8 mouse cellular contexts compared by ENCODE assay signal in genomic region chr11:68982639-68983369, GRCm38 (mm10). TPM values are rescaled to one million over a fixed set of nuclear protein-coding genes. Genes with fewer than 3 reads are reported as not detected.
DNase-seq lines count a peak whose midpoint lies in the region; ATAC-seq and TF ChIP-seq lines count a peak whose summit lies in the region.

No protein-coding gene starts in this region.

- no peak overlapping the region for H3K27ac ChIP-seq in heart, adult 2 months
- H3K27ac ChIP-seq in kidney, postnatal 0 days = no peak overlapping the region
- H3K27ac ChIP-seq in liver, postnatal 0 days (ENCODE audit: low read depth) = no peak overlapping the region

- no peak for TF ChIP-seq POLR2A in heart, adult 2 months (IDR thresholded peaks at IDR 0.05; ENCODE audit: insufficient read depth, low read depth, low read length)

- peaks cover 3% of the 10 kb centered on the region for H3K4me1 ChIP-seq in heart, adult 2 months (ENCODE audit: control insufficient read depth, insufficient read depth, low read length)
- H3K4me1 ChIP-seq in kidney, postnatal 0 days (replicated peaks; ENCODE audit: insufficient read depth, low read length) = no peaks in the 10 kb centered on the region
- no peaks in the 10 kb centered on the region for H3K4me1 ChIP-seq in liver, postnatal 0 days (ENCODE audit: insufficient read depth)

- peak; percentile 86; the same call in 1 of the 2 replicates for TF ChIP-seq EP300 in heart, adult 2 months (IDR thresholded peaks at IDR 0.05; ENCODE audit: insufficient read depth, low read depth, low read length)
- no peak for TF ChIP-seq EP300 in liver, postnatal 0 days (IDR thresholded peaks at IDR 0.05; ENCODE audit: low read depth)

- intact Hi-C loops in heart, adult 2 months (cut with DNase I) = loop anchor here (1.0 to 2.0 kb wide), 2 partner anchors 16 to 77 kb away; no protein-coding TSS in a partner anchor

- peak; percentile 90 for TF ChIP-seq CTCF in heart, adult 2 months (IDR thresholded peaks at IDR 0.05)
- TF ChIP-seq CTCF in kidney, postnatal 0 days (IDR thresholded peaks at IDR 0.05; ENCODE audit: low read depth) = peak; percentile 96
- TF ChIP-seq CTCF in liver, postnatal 0 days (IDR thresholded peaks at IDR 0.05; ENCODE audit: low read depth) = peak; percentile 91

- no peaks in the 10 kb centered on the region for H3K79me2 ChIP-seq in heart, adult 2 months (replicated peaks; ENCODE audit: control insufficient read depth, insufficient read depth, low read length)

- no peaks in the 10 kb centered on the region for H3K9me3 ChIP-seq in kidney, postnatal 0 days (replicated peaks; ENCODE audit: low read length)
- no peaks in the 10 kb centered on the region for H3K9me3 ChIP-seq in liver, postnatal 0 days (ENCODE audit: low read length)

- ATAC-seq in kidney, postnatal 0 days (replicated peaks; ENCODE audit: low FRiP score, low read depth) = peak; percentile 36; the same call in 1 of the 2 replicates
- ATAC-seq in liver, postnatal 0 days = peak; percentile 62; the same call in 1 of the 2 replicates

- no peaks in the 10 kb centered on the region for H3K27me3 ChIP-seq in heart, adult 2 months (ENCODE audit: control insufficient read depth, insufficient read depth, low read length)
- H3K27me3 ChIP-seq in kidney, postnatal 0 days (ENCODE audit: insufficient read depth, low read length) = no peaks in the 10 kb centered on the region
- no peaks in the 10 kb centered on the region for H3K27me3 ChIP-seq in liver, postnatal 0 days (ENCODE audit: insufficient read depth, low read length)

- WGBS in heart, adult 2 months = 28% methylated on average over 4 of the region's 4 CpGs
- 31% methylated on average over 4 of the region's 4 CpGs for WGBS in kidney, postnatal 0 days
- 25% methylated on average over 4 of the region's 4 CpGs for WGBS in liver, postnatal 0 days (ENCODE audit: insufficient replicate concordance)

- H3K4me2 ChIP-seq in kidney, postnatal 0 days (ENCODE audit: low read length) = no peak overlapping the region
- no peak overlapping the region for H3K4me2 ChIP-seq in liver, postnatal 0 days (ENCODE audit: low read depth, low read length)

- peak; percentile 79 to 80 for DNase-seq in B cell, adult 2 months
- peak; percentile 80 for DNase-seq in adipocyte (ENCODE audit: low spot score)
- DNase-seq in embryo, embryonic 10.5 days (ENCODE audit: low spot score) = peak; percentile 88
- DNase-seq in heart, adult 2 months = peak; percentile 71 to 84
- peak; percentile 90 for DNase-seq in kidney, postnatal 0 days (ENCODE audit: low spot score)
- DNase-seq in liver, postnatal 0 days = peak; percentile 82
- DNase-seq in ovary, postnatal 14 days (ENCODE audit: low spot score) = peak; percentile 77
- peak; percentile 79 for DNase-seq in thymus, postnatal 25 days

- no peaks in the 10 kb centered on the region for H3K36me3 ChIP-seq in heart, adult 2 months (ENCODE audit: control insufficient read depth, insufficient read depth, low read length)
- H3K36me3 ChIP-seq in kidney, postnatal 0 days (ENCODE audit: insufficient read depth, low read length) = peaks cover 14% of the 10 kb centered on the region; the same call in 1 of the 2 replicates
- H3K36me3 ChIP-seq in liver, postnatal 0 days (replicated peaks; ENCODE audit: insufficient read depth, low read length) = peaks cover 7% of the 10 kb centered on the region

- H3K4me3 ChIP-seq in heart, adult 2 months = no peak overlapping the region
- H3K4me3 ChIP-seq in kidney, postnatal 0 days (replicated peaks; ENCODE audit: low read depth, low read length) = no peak overlapping the region
- H3K4me3 ChIP-seq in liver, postnatal 0 days (ENCODE audit: low read depth, low read length) = no peak overlapping the region

- no peak overlapping the region for H3K9ac ChIP-seq in heart, adult 2 months (ENCODE audit: low read depth, low read length)
- H3K9ac ChIP-seq in kidney, postnatal 0 days (ENCODE audit: low read depth, low read length) = no peak overlapping the region
- no peak overlapping the region for H3K9ac ChIP-seq in liver, postnatal 0 days (replicated peaks)

RNA-seq across cellular contexts. Expression of gene Rangrf, which starts 7.8 kb away (rescaled TPM):
- total RNA-seq in heart, adult 2 months (2021) = 100 to 1,000 TPM in 1 of 2 experiments, 10 to 100 TPM in 1; 80.7 to 100 TPM
- 145 and 169 TPM in 2 replicates for polyA plus RNA-seq in heart, adult 2 months (2012; rRNA removed)
- 55.6 and 58.3 TPM in 2 replicates for polyA plus RNA-seq in kidney, postnatal 0 days (2015; fragmentation: Nextera tagmentation; extraction: Ambion mirVana)
- polyA plus RNA-seq in liver, postnatal 0 days (2015; fragmentation: Nextera tagmentation; extraction: Ambion mirVana) = 9.4 and 11.2 TPM in 2 replicates

RNA-seq across cellular contexts. Expression of gene Slc25a35, which starts 14.9 kb away (rescaled TPM):
- 1 to 10 TPM; 4.2 to 5.3 TPM for total RNA-seq in heart, adult 2 months (2021)
- polyA plus RNA-seq in heart, adult 2 months (2012; rRNA removed) = 21.6 and 24.2 TPM in 2 replicates
- 11.1 and 11.5 TPM in 2 replicates for polyA plus RNA-seq in kidney, postnatal 0 days (2015; fragmentation: Nextera tagmentation; extraction: Ambion mirVana)
- polyA plus RNA-seq in liver, postnatal 0 days (2015; fragmentation: Nextera tagmentation; extraction: Ambion mirVana) = 0.60 and 0.94 TPM in 2 replicates

RNA-seq across cellular contexts. Expression of gene Pfas, which starts 25.5 kb away (rescaled TPM):
- total RNA-seq in heart, adult 2 months (2021) = 1 to 10 TPM; 5.9 to 6.4 TPM
- 8.5 and 11.5 TPM in 2 replicates for polyA plus RNA-seq in heart, adult 2 months (2012; rRNA removed)
- 20.9 and 23.3 TPM in 2 replicates for polyA plus RNA-seq in kidney, postnatal 0 days (2015; fragmentation: Nextera tagmentation; extraction: Ambion mirVana)
- 8.9 and 10.6 TPM in 2 replicates for polyA plus RNA-seq in liver, postnatal 0 days (2015; fragmentation: Nextera tagmentation; extraction: Ambion mirVana)

RNA-seq across cellular contexts. Expression of gene Arhgef15, which starts 25.5 kb away (rescaled TPM):
- 10 to 100 TPM; 27.8 to 28.5 TPM for total RNA-seq in heart, adult 2 months (2021)
- polyA plus RNA-seq in heart, adult 2 months (2012; rRNA removed) = 52.9 and 77.3 TPM in 2 replicates
- 8.9 and 11.3 TPM in 2 replicates for polyA plus RNA-seq in kidney, postnatal 0 days (2015; fragmentation: Nextera tagmentation; extraction: Ambion mirVana)
- polyA plus RNA-seq in liver, postnatal 0 days (2015; fragmentation: Nextera tagmentation; extraction: Ambion mirVana) = 1.8 TPM in 2 replicates

RNA-seq across cellular contexts. Expression of gene Ctc1, which starts 32.9 kb away (rescaled TPM):
- 10 to 100 TPM; 10.7 to 15.7 TPM for total RNA-seq in heart, adult 2 months (2021)
- polyA plus RNA-seq in heart, adult 2 months (2012; rRNA removed) = 21.5 and 26.8 TPM in 2 replicates
- 27.6 and 27.7 TPM in 2 replicates for polyA plus RNA-seq in kidney, postnatal 0 days (2015; fragmentation: Nextera tagmentation; extraction: Ambion mirVana)
- polyA plus RNA-seq in liver, postnatal 0 days (2015; fragmentation: Nextera tagmentation; extraction: Ambion mirVana) = 7.4 and 7.6 TPM in 2 replicates
